Mouse (Mus musculus): ENCODE measurements around the gene Prpf40b.
"Not testable (repeated sequence)": the region's sequence is repeated elsewhere in the genome, so short reads cannot be mapped to it uniquely, and the experiment has no call there.

Gene Prpf40b

DNA sequence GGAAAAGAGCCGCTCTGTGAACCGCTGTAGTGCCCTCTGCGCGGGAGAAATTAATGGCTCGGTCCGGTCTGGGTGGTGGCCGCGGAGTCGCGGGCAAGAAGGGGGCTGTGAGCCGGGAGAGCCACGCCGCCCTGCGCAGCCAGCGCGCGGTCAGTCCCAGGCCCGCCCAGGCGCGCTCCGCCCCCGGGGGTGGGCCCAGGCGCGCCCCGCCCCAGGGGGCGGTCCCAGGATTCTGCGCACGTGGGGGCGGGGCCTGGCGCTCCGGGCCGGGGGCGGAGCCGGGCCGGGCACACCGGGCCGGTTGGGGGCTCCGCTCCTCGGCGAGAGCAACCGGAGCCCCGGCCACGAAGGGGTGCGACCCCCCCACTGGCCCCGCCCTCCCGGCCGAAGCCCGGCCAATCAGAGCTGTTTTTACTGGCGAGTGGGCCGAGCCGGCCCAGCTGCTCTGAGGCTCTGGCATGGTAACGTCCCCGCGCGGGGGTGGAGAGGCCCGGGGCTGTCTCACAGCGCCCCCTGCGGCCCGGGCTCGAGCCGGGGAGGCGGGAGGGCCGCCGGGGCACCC lies at the start of gene Prpf40b:
Gene Prpf40b (plus strand): TSS at position 275 of the 562 bp plus-strand sequence.
- H3K36me3 ChIP-seq (ENCODE audit: insufficient read depth, low read length): peaks cover 7% of the 10 kb centered on the region; the same call in 1 of the 2 replicates
- peak within 1 kb of the TSS; percentile 86 for H3K4me3 ChIP-seq (replicated peaks; ENCODE audit: low read length)
- TF ChIP-seq POU5F1 (IDR thresholded peaks at IDR 0.05; ENCODE audit: borderline replicate concordance, low read length) (no peak), NANOG (IDR thresholded peaks at IDR 0.05; ENCODE audit: borderline replicate concordance, low read length) (no peak), CTCF (conservative IDR thresholded peaks at IDR 0.05; ENCODE audit: low read length) (no peak)
- H3K9me3 ChIP-seq (ENCODE audit: low read length): no peaks in the 10 kb centered on the region
- H3K4me1 ChIP-seq (replicated peaks; ENCODE audit: low read depth, low read length): peaks cover 34% of the 10 kb centered on the region
- peaks cover 2% of the 10 kb centered on the region for H3K27me3 ChIP-seq (ENCODE audit: insufficient read depth, low read length)

DNA sequence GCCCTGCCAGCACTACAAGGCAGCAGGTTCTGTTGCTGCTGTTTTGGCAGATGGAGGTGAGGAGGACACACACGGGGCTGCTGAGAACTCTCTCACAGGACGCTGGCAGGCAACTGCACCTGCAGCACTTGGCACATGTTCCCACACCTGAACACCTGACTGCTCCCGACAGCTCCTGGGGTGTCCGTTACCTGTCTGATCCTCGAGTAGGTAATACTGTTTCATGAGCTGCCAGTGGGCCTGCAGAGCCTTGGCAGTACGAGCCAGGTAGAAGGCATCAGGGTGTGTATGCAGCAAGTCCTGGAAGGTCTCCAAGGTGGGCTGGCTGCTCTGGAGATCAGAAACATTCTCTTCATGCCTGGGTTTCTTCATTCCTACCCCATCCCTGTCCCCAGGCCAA lies 48.2 kb upstream of the Prpf40b start:
- Histone ChIP-seq H3K36me3 (ENCODE audit: insufficient read depth, low read length) (peaks cover 86% of the 10 kb centered on the region), H3K4me1 (replicated peaks; ENCODE audit: low read depth, low read length) (peaks cover 70% of the 10 kb centered on the region)
- not testable (repeated sequence) for H3K4me3 ChIP-seq (replicated peaks; ENCODE audit: low read length); H3K9me3 ChIP-seq (ENCODE audit: low read length); H3K27me3 ChIP-seq (ENCODE audit: insufficient read depth, low read length)

DNA sequence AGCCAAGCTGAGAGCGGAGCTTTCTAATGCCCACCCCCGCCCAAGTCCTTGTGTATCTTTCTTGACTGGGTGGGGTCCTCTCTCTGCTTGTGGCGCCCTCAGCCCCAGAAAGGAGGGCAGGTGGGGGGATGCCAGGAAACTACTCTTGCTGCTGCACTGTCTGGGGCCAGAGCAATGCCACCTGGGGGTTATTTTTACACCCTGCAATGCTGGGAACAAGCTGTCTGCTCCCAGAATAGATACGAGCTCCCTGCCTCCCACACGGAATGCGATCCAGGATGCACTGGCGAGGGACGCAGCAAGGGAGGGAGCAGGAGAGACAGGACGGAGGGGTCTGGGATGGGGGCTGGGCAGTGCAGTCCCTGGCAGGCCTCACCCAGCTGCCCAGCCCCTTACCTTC lies 45.9 kb upstream of the Prpf40b start:
- H3K4me3 ChIP-seq (replicated peaks; ENCODE audit: low read length): peak overlapping the region; percentile 58
- peaks cover 66% of the 10 kb centered on the region for H3K4me1 ChIP-seq (replicated peaks; ENCODE audit: low read depth, low read length)
- no peak for TF ChIP-seq CTCF (conservative IDR thresholded peaks at IDR 0.05; ENCODE audit: low read length)
- TF ChIP-seq NANOG (IDR thresholded peaks at IDR 0.05; ENCODE audit: borderline replicate concordance, low read length): no peak
- TF ChIP-seq POU5F1 (IDR thresholded peaks at IDR 0.05; ENCODE audit: borderline replicate concordance, low read length): no peak
- H3K27me3 ChIP-seq (ENCODE audit: insufficient read depth, low read length): no peaks in the 10 kb centered on the region
- no peaks in the 10 kb centered on the region for H3K9me3 ChIP-seq (ENCODE audit: low read length)
- H3K36me3 ChIP-seq (ENCODE audit: insufficient read depth, low read length): peaks cover 64% of the 10 kb centered on the region

DNA sequence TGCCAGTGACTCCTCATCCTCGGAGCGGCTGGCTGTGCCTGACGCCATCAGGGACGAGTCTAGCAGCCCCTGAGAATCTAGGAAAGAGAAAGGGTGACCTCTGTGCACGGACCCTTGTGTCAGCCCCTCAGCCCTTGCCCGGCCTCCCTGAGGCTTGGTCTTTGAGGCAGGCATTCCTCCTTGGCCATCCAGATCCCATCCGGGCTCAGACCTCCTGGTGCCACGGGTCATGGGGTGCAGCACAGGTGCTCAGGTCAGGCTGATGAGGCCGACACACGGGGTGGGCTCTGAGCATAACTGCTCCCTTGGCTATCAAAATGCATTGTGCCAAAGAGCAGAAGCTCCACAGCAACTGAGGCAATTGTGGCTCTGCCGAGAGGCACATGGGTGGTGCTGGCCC lies 44.9 kb upstream of the Prpf40b start:
- H3K4me3 ChIP-seq (replicated peaks; ENCODE audit: low read length): peak overlapping the region; percentile 58
- H3K4me1 ChIP-seq (replicated peaks; ENCODE audit: low read depth, low read length): peaks cover 66% of the 10 kb centered on the region
- no peaks in the 10 kb centered on the region for H3K27me3 ChIP-seq (ENCODE audit: insufficient read depth, low read length)
- TF ChIP-seq CTCF (conservative IDR thresholded peaks at IDR 0.05; ENCODE audit: low read length): no peak
- H3K36me3 ChIP-seq (ENCODE audit: insufficient read depth, low read length): peaks cover 54% of the 10 kb centered on the region
- H3K9me3 ChIP-seq (ENCODE audit: low read length): no peaks in the 10 kb centered on the region

DNA sequence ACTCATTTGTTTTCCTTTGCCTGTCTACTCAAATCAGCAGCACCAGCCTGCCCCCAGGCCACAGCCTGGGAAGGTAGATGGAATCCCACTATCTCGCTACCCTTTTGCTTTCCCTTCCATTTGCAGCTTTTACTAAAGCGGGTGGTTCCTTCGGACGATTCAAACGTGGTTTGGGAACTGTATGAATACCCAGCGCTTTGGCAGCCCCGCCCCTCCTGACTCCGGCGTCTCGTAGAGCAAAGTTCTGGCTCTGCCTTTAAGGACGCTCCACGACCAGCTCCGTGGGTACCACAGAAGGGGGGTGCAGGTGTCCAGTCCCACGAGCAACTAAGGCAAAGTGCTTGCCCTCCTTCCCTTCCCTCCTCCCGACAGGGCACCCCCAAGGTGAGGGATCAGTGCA lies 43.8 kb upstream of the Prpf40b start:
- Histone ChIP-seq H3K4me1 (replicated peaks; ENCODE audit: low read depth, low read length) (peaks cover 71% of the 10 kb centered on the region), H3K36me3 (ENCODE audit: insufficient read depth, low read length) (peaks cover 47% of the 10 kb centered on the region), H3K4me3 (replicated peaks; ENCODE audit: low read length) (peak overlapping the region; percentile 93)
- H3K9me3 ChIP-seq (ENCODE audit: low read length); H3K27me3 ChIP-seq (ENCODE audit: insufficient read depth, low read length): not testable (repeated sequence)

DNA sequence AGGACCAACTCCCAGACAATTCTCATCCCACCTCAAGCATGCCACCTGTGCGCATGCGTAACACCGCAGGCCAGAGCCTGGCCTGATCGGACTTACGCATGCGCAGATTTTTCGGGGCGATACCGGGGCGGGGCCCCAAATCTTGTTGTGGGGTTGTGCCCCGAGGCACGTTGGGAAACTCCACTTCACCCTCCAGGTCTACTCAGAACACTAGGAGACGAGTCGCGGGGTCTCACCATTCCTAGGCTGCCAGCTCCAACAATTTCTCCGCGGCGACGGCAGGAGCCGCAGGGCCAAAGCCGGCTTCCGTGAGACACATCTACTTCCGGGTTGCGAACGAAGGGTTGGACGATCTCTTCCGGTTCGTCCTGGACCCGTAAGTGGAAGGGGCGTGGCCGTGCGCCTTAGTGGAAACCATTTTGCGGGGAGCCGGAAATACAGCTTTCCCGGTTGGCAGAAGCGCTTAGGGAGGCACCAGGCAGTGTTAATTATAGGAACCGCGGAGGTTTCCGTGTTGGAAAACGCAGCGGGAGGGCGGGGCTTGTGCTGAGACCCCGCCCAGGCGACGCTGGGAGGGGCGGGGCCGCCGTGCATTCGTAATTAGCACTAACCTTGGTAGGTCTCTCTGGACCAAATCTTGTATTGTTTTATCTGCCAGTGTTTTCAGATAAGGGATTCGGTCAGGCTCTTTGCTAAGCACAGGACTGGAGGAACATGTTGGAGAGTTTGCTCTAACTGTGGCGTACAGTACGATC lies 43.1 kb upstream of the Prpf40b start, which contains the start of gene Mcrs1:
Gene Mcrs1 (minus strand): TSS at position 336 of the 755 bp plus-strand sequence.
- H3K4me3 ChIP-seq (replicated peaks; ENCODE audit: low read length): peak within 1 kb of the TSS; percentile 93
- no peak for TF ChIP-seq POU5F1 (IDR thresholded peaks at IDR 0.05; ENCODE audit: borderline replicate concordance, low read length)
- no peak; the same call in 1 of the 2 replicates for TF ChIP-seq NANOG (IDR thresholded peaks at IDR 0.05; ENCODE audit: borderline replicate concordance, low read length)
- no peaks in the 10 kb centered on the region for H3K27me3 ChIP-seq (ENCODE audit: insufficient read depth, low read length)
- peaks cover 40% of the 10 kb centered on the region for H3K36me3 ChIP-seq (ENCODE audit: insufficient read depth, low read length)
- no peaks in the 10 kb centered on the region for H3K9me3 ChIP-seq (ENCODE audit: low read length)
- H3K4me1 ChIP-seq (replicated peaks; ENCODE audit: low read depth, low read length): peaks cover 73% of the 10 kb centered on the region

DNA sequence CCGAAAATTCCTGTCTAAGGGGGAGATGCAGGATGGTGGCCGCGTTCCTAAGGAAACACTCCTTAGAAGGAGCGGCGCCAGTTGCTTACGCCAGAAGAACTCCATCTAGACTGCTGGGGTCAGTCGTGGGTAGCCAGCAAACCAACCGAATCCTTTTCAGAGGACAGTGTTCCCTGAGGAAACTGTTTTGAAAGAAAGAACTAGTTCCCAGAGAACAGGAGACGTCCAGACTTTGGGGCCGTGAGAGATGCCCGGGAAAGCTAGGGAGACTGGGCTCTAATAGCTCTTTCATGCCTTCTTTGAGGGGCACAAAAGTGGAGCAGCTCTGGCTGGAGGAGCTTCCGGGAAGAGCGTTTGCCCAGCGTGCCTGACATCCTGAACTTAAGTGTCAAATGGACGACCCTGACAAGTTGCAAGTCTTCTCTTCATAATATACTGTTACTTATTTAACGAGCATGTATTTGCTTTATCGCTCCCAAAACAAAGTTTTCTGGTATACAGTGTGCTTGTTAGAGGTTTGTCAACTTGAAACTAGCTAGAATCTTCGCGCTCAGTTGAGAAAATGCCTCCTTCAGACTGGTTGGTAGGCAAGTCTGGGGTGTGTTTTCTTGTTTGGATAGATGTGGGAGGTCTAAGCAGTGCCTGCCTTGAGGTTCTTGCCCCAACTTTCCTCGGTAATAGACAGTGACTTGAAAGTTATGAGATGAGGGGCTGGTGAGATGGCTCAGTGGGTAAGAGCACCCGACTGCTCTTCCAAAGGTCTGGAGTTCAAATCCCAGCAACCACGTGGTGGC lies 42.3 kb upstream of the Prpf40b start:
- Histone ChIP-seq H3K9me3 (ENCODE audit: low read length) (no peaks in the 10 kb centered on the region), H3K27me3 (ENCODE audit: insufficient read depth, low read length) (no peaks in the 10 kb centered on the region)
- TF ChIP-seq POU5F1 (IDR thresholded peaks at IDR 0.05; ENCODE audit: borderline replicate concordance, low read length): no peak
- TF ChIP-seq NANOG (IDR thresholded peaks at IDR 0.05; ENCODE audit: borderline replicate concordance, low read length): no peak
- TF ChIP-seq CTCF (conservative IDR thresholded peaks at IDR 0.05; ENCODE audit: low read length): no peak

DNA sequence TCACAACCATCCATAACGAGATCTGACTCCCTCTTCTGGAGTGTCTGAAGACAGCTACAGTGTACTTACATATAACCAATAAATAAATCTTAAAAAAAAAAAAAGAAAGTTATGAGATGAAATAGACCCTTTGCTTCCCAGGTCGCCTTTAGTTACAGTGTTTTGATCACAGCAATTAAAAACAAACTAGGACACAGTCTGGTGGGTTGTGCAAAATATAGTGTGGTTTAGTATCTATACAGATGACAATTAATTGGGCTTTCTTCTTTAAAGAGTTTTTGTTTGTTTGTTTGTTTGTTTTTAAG lies 41.8 kb upstream of the Prpf40b start:
- H3K27me3 ChIP-seq (ENCODE audit: insufficient read depth, low read length); H3K9me3 ChIP-seq (ENCODE audit: low read length): not testable (repeated sequence)
- Histone ChIP-seq H3K36me3 (ENCODE audit: insufficient read depth, low read length) (peaks cover 27% of the 10 kb centered on the region), H3K4me3 (replicated peaks; ENCODE audit: low read length) (peak overlapping the region; percentile 93), H3K4me1 (replicated peaks; ENCODE audit: low read depth, low read length) (peaks cover 84% of the 10 kb centered on the region)

More for the DNA sequence above, 42.3 kb upstream of the Prpf40b start:
- Histone ChIP-seq H3K4me3 (replicated peaks; ENCODE audit: low read length) (peak overlapping the region; percentile 93), H3K36me3 (ENCODE audit: insufficient read depth, low read length) (peaks cover 32% of the 10 kb centered on the region), H3K4me1 (replicated peaks; ENCODE audit: low read depth, low read length) (peaks cover 81% of the 10 kb centered on the region)

DNA sequence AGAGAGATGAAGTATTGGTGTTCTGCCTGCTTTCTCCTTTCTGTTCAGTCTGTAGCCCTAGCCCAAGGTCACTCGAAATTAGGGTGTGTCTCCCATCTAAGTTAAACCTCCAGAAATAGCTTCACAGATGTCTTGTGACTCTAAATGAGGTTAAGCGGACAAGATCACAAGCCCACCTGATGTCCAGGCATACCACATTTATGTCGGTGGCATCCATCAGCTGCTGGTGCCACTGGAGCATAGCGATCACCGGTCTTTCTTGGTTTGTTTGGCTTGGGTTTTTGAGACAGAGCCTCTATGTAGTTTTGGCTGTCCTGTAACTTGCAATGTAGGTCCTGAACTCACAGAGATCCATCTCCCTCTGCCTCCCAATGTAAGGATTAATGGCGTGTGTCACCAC lies 41.1 kb upstream of the Prpf40b start:
- Histone ChIP-seq H3K27me3 (ENCODE audit: insufficient read depth, low read length) (no peaks in the 10 kb centered on the region), H3K4me1 (replicated peaks; ENCODE audit: low read depth, low read length) (peaks cover 82% of the 10 kb centered on the region), H3K36me3 (ENCODE audit: insufficient read depth, low read length) (peaks cover 20% of the 10 kb centered on the region), H3K4me3 (replicated peaks; ENCODE audit: low read length) (peak overlapping the region; percentile 93), H3K9me3 (ENCODE audit: low read length) (no peaks in the 10 kb centered on the region)
- no peak for TF ChIP-seq NANOG (IDR thresholded peaks at IDR 0.05; ENCODE audit: borderline replicate concordance, low read length)
- TF ChIP-seq CTCF (conservative IDR thresholded peaks at IDR 0.05; ENCODE audit: low read length): no peak
- TF ChIP-seq POU5F1 (IDR thresholded peaks at IDR 0.05; ENCODE audit: borderline replicate concordance, low read length): no peak

Measured in E14TG2a.4 (cell line).